Mouse (Mus musculus) cortical plate, adult 2 months (tissue): Measurements from ENCODE around the gene Atp2a1.

Source experiments
- CTCF ChIP-seq: fragments of 200-500 bp; IDR thresholded peaks from 2 replicates; pipeline ENCODE4 v1.5.1; 2011; ENCODE audit warnings: mild to moderate bottlenecking, control low read depth, low read length; ENCODE audit not compliant: insufficient read depth; ENCODE audit errors: extremely low read depth
- POLR2A ChIP-seq: fragments of 200-500 bp; IDR thresholded peaks from 2 replicates; pipeline ENCODE4 v1.6.1; 2011; ENCODE audit warnings: mild to moderate bottlenecking, low read length, control low read depth; ENCODE audit not compliant: insufficient read depth; ENCODE audit errors: extremely low read depth

DNA sequence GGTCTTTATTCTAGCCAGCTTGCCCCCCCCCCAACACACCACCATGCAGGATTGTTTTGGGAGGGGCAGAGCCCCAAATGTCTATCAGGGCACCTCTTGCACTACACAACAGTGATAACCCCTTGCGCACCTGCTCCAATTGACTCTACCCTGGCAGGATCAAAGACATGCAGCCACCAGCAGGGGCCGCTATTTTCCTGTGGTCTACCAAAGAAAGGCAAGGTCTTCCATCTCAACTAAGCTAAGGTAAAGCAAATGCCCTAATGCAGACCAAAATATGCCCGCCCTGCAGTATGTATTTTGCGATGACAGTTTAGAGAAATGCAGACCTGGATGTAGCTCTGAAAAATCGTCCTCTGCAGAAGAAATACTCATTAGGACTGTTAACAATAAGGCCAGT, 63.4 kb downstream of the Atp2a1 start:
- peak; percentile 89 for TF ChIP-seq CTCF
- TF ChIP-seq POLR2A, result no peak
